Mouse (Mus musculus) right cerebral cortex, adult 2 months (tissue): ENCODE results near the gene Tmem232.
"Not testable (repeated sequence)": the region's sequence is repeated elsewhere in the genome, so short reads cannot be mapped to it uniquely, and the experiment has no call there.

Source experiments
- DNase-seq, 2 experiments: peaks; one replicate each; pipeline ENCODE4 v3.0.0; 2021 to 2022; ENCODE audit warnings: low spot score in 2 of 2

The Tmem232 gene

DNA sequence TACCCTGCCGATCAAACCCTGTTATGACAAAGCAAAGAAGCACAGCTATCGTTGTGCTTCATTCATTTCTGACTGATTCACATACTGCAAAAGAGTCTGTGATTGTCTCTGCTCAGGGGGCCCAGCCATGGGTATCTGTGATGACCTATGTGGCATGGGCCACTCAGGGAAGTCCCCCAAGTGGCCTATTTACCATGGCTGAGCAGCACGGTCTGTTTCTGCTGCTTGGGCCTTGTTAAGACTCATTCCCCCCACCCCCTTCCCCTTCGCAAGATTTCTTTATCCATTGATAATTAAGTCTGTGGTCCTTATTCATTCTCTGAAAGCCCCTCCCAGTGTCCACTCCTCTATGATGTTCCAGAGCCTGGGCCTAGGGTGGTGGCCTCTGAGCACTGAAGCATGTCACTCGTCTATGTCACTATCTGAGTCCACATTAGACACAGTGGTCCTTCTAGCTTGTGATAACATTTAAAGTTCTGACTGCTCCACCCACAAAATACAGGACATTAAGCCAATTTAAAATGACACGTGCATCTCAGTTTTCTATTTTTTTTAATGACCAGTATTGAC lies 315.1 kb downstream of the Tmem232 start:
- DNase-seq, result no peak

DNA sequence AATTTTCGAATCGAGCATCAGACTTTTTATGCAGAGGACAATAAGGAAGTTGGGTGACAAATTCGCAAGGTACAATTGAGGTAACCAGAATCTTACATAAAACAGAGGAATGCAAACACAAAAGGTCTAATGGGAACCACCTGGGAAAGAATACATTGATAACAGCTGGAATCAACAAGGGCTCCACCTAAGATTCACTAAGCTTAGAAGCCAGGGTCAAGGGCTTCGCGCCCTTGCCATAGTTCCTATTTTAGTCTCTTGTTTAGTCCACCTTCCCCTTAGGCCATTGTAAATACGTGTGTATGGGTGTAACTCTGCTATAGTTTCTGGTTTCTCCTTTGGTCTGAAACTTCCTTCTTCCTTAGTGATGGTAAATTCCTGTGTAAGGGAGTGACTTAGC lies 318.9 kb downstream of the Tmem232 start:
- not testable (repeated sequence) for DNase-seq
